Mouse (Mus musculus) cortical plate, adult 2 months (tissue): ENCODE measurements around the gene Mex3d. TPM values are rescaled to one million over a fixed set of nuclear protein-coding genes. Genes with fewer than 3 reads are reported as not detected.

Experiments
- H3K27ac ChIP-seq: fragments of 200-500 bp; 2 replicates; pipeline ENCODE4 v1.5.1; 2012; ENCODE audit warnings: low read length, control low read depth, inconsistent platforms; ENCODE audit not compliant: insufficient read depth
- H3K4me1 ChIP-seq: fragments of 200-500 bp; 2 replicates; pipeline ENCODE4 v1.6.1; 2011; ENCODE audit warnings: low read length; ENCODE audit not compliant: control insufficient read depth, insufficient read depth
- H3K4me3 ChIP-seq: fragments of 200-500 bp; 2 replicates; pipeline ENCODE4 v1.5.1; 2011; ENCODE audit warnings: mild to moderate bottlenecking, low read length, control low read depth; ENCODE audit not compliant: insufficient read depth
- CTCF ChIP-seq: fragments of 200-500 bp; IDR thresholded peaks from 2 replicates; pipeline ENCODE4 v1.5.1; 2011; ENCODE audit warnings: mild to moderate bottlenecking, control low read depth, low read length; ENCODE audit not compliant: insufficient read depth; ENCODE audit errors: extremely low read depth
- POLR2A ChIP-seq: fragments of 200-500 bp; IDR thresholded peaks from 2 replicates; pipeline ENCODE4 v1.6.1; 2011; ENCODE audit warnings: mild to moderate bottlenecking, low read length, control low read depth; ENCODE audit not compliant: insufficient read depth; ENCODE audit errors: extremely low read depth
- polyA plus RNA-seq: library from polyadenylated mRNA; depleted of rRNA; stranded (reverse); fragments of >200 nt; gene quantifications from 2 replicates; pipeline ENCODE4 v1.2.3, GENCODE M21; 2012

The Mex3d gene
- polyA plus RNA-seq, 1 experiment = 14.3 TPM

DNA sequence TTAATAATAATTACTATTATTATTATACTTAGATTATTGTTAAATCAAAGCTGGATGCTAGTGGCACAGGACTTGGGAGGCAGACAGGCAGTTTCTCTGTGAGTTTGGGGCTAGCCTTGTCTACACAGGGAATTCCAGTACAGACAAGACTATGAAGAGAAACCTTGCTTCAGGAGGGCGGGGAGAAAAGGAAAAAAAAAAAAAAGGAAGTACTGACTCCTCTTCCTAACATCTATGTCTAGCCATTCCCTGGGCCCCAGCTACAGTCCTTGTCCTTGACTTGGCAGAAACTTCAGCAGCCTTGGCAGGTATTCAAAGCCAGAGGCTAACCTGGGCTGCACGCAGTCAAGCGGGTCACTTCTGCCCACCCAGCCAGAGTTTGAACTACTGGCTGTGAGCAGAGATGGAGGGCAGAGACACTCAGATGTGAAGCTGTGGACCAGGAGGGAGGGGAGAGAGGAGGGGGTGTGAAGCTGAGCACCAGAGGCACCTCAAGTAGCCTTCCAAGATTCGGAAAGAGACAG, 1.8 kb upstream of the Mex3d start:
- TF ChIP-seq CTCF = no peak
- no peak for TF ChIP-seq POLR2A
- H3K4me3 ChIP-seq = no peak overlapping the region
- peaks cover 4% of the 10 kb centered on the region; the same call in 1 of the 2 replicates for H3K4me1 ChIP-seq
- no peak overlapping the region for H3K27ac ChIP-seq

- H3K4me1 ChIP-seq = peaks cover 4% of the 10 kb centered on the region; the same call in 1 of the 2 replicates
- H3K27ac ChIP-seq = no peak overlapping the region
- H3K4me3 ChIP-seq = no peak overlapping the region
- no peak for TF ChIP-seq POLR2A
- TF ChIP-seq CTCF = no peak
Measured at GRCm38 (mm10) chr10:80388731-80389130, 1.3 kb upstream of the Mex3d start.

DNA sequence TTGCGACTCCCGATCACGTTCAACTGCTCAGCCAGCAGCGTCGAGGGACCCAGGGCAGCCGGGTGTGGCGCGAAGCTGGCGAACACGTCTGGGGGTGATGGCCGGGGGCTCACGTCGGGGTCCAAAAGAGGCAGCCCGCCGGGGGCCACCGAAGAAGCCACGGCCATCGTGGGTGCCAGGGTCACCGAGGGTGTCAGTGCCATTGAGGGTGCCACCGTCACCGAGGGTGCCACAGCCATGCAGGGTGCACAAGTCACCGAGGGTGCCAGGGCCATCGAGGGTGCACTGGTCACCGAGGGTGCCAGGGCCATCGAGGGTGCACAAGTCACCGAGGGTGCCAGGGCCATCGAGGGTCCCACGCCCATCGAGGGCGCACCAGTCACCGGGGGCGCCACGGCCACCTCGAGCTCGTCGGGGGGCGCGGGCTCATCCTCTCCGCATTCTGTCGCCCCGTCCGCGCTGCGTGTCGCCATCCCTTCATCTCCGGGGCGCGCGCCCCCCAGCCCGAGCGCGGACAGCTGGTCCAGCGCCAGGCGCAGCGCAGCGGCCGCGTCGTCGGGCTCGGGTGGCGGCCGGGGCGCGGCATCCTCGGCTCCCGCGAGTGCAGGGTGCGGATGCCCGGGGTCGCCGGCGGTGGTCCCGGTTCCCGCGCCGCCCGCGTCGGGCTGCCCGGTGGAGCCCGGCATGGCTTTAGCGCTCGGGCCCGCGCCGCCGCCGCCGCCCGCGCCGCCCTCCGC, 556 bp downstream of the Mex3d start:
- peak overlapping the region; percentile 55 for H3K4me3 ChIP-seq
- H3K27ac ChIP-seq = peak overlapping the region; percentile 33; the same call in 1 of the 2 replicates
- H3K4me1 ChIP-seq = peaks cover 4% of the 10 kb centered on the region; the same call in 1 of the 2 replicates
- TF ChIP-seq POLR2A (no peak), CTCF (no peak)

GRCm38 (mm10) chr10:80385811-80386734, 1.4 kb downstream of the Mex3d start:
- H3K4me3 ChIP-seq = peak overlapping the region; percentile 55
- H3K4me1 ChIP-seq = peaks cover 4% of the 10 kb centered on the region; the same call in 1 of the 2 replicates

GRCm38 (mm10) chr10:80385310-80385709, 2.1 kb downstream of the Mex3d start:
- H3K4me3 ChIP-seq = peak overlapping the region; percentile 55
- no peak for TF ChIP-seq CTCF
- TF ChIP-seq POLR2A = no peak
- no peak overlapping the region for H3K27ac ChIP-seq
- H3K4me1 ChIP-seq = peaks cover 4% of the 10 kb centered on the region; the same call in 1 of the 2 replicates

More at GRCm38 (mm10) chr10:80385811-80386734, 1.4 kb downstream of the Mex3d start:
- TF ChIP-seq CTCF (no peak), POLR2A (no peak)
- peak overlapping the region; percentile 33 for H3K27ac ChIP-seq

DNA sequence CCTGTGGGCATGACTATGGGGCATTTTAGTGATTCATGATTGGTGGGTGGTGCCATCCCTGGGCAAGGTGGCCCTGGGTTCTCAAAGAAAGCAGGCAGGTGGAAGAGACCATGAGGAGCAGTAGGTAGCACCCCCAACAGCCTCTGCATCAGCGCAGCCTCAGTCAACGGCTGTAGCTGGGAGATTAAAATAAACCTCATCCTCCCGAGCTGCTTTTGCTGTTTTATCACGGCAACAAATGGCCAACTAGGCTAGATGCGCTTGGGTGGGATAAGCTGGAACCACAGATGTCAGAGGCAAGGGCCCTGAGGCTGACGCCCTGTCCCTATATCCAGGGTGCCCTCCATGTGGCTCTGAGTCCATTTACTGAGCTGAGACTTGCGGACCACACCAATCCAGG, 2.8 kb downstream of the Mex3d start:
- H3K4me1 ChIP-seq = peaks cover 4% of the 10 kb centered on the region; the same call in 1 of the 2 replicates
- H3K4me3 ChIP-seq = peak overlapping the region; percentile 55
- H3K27ac ChIP-seq = no peak overlapping the region
- TF ChIP-seq CTCF = no peak
- TF ChIP-seq POLR2A = no peak

GRCm38 (mm10) chr10:80384115-80384639, 3.3 kb downstream of the Mex3d start:
- no peak for TF ChIP-seq CTCF
- TF ChIP-seq POLR2A = no peak

DNA sequence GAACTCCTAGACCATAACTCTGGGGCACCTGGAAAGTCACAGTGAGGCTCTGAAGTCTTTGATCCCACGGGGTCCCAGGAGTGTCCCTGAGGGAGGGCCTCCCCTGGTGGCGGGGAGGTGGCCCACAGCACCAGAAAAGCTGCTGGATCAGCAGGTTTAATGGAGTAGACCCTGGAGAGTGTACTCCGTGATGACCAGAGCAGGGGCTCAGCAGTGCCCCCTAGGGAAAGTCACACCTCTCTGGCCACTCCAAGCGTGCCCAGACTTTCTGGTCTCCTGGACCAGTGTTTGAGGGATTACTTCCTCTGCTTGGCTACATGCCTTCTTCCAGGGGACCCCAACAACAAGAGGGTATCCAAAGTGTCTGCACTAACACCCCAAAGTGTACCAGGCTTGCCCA, 4.0 kb downstream of the Mex3d start:
- TF ChIP-seq CTCF = peak; percentile 29; the same call in 1 of the 2 replicates
- TF ChIP-seq POLR2A = no peak
- H3K4me1 ChIP-seq = peaks cover 4% of the 10 kb centered on the region; the same call in 1 of the 2 replicates
- H3K27ac ChIP-seq = no peak overlapping the region
- H3K4me3 ChIP-seq = no peak overlapping the region

More at GRCm38 (mm10) chr10:80384115-80384639, 3.3 kb downstream of the Mex3d start:
- H3K4me3 ChIP-seq = no peak overlapping the region
- no peak overlapping the region for H3K27ac ChIP-seq
- H3K4me1 ChIP-seq = peaks cover 4% of the 10 kb centered on the region; the same call in 1 of the 2 replicates
